Mouse (Mus musculus): ENCODE results near the gene Aph1a. TPM values are rescaled to one million over a fixed set of nuclear protein-coding genes. Genes with fewer than 3 reads are reported as not detected.

Gene Aph1a
- polyA plus RNA-seq, 1 experiment from 2014 or later: 36.6 TPM

- no peaks in the 10 kb centered on the region for H3K27me3 ChIP-seq (replicated peaks; ENCODE audit: control insufficient read depth, insufficient read depth, low read length)
- peaks cover 25% of the 10 kb centered on the region for H3K36me3 ChIP-seq (ENCODE audit: control insufficient read depth, insufficient read depth, low read length)
- H3K27ac ChIP-seq (replicated peaks; ENCODE audit: low read depth, low read length): no peak overlapping the region; the same call in 1 of the 2 replicates
- peak overlapping the region; percentile 88 for H3K9ac ChIP-seq (ENCODE audit: low read depth, low read length)
- peak overlapping the region; percentile 75 for H3K4me2 ChIP-seq (ENCODE audit: low read depth, low read length)
- ATAC-seq (ENCODE audit: low read depth) (no peak), DNase-seq (ENCODE audit: low spot score) (no peak)
- H3K4me1 ChIP-seq (ENCODE audit: control insufficient read depth, insufficient read depth, low read length): peaks cover 5% of the 10 kb centered on the region
- peak overlapping the region; percentile 74 for H3K4me3 ChIP-seq (ENCODE audit: low read depth, low read length)
- no peaks in the 10 kb centered on the region for H3K9me3 ChIP-seq (ENCODE audit: control insufficient read depth, low read length)
- 79% methylated on average over 7 of the region's 7 CpGs for WGBS
Measured at GRCm38 (mm10) chr3:95872048-95872447, 21.7 kb upstream of the Aph1a start.

GRCm38 (mm10) chr3:95879063-95879462 is 14.7 kb upstream of the Aph1a start:
- H3K4me1 ChIP-seq (ENCODE audit: control insufficient read depth, insufficient read depth, low read length): peaks cover 11% of the 10 kb centered on the region; the same call in 1 of the 2 replicates
- 89% methylated on average over 4 of the region's 4 CpGs for WGBS
- no peaks in the 10 kb centered on the region for H3K36me3 ChIP-seq (ENCODE audit: control insufficient read depth, insufficient read depth, low read length)
- no peak overlapping the region for H3K4me2 ChIP-seq (ENCODE audit: low read depth, low read length)
- H3K27ac ChIP-seq (replicated peaks; ENCODE audit: low read depth, low read length): no peak overlapping the region
- H3K27me3 ChIP-seq (replicated peaks; ENCODE audit: control insufficient read depth, insufficient read depth, low read length): no peaks in the 10 kb centered on the region
- DNase-seq (ENCODE audit: low spot score) (no peak), ATAC-seq (ENCODE audit: low read depth) (no peak)
- H3K9ac ChIP-seq (ENCODE audit: low read depth, low read length): no peak overlapping the region
- H3K4me3 ChIP-seq (ENCODE audit: low read depth, low read length): no peak overlapping the region
- no peaks in the 10 kb centered on the region for H3K9me3 ChIP-seq (ENCODE audit: control insufficient read depth, low read length)

DNA sequence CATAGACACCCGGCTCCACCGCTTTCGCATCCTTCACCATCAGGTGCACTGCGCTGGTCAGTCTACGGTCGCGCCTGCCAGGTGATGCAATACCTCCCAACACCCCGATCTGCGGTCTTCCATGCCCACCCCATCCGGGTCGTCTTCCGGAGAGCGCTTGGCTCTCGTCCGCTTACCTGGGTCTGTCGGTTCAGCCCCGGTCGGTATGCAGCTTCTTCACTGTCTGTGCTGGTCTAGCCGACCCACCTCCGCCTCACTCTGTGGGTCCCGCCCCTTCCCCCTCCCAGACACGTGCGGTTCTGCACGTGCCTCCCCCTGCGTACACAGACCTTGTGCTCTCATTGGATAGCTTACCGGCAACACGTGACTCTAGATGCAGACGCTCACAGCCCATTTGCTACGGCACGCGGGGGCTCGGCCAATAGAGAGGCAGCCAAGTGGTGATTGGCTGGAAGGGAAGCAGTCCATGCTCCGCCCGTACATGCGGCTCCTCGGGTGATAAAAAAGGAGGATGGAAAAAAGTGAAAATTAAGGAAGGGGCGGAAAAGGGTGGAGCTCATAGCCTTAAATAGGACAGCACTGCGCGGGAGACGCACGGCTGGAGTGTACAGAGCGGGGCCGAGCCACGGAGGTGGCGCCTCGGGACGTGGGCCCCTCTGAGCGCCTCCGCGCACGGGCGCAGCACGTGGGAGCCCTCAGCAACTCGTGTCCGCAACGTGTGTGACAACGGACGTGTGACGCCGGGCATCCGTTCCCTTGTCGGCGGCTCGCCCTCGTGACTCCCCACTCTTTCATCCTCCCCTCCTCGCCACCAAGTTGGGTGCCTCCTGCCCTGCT is 11.6 kb upstream of the Aph1a start, which contains the start of gene Ciart:
Gene Ciart, minus strand, starts transcription at position 273 of the 837 bp plus-strand sequence.
- Histone ChIP-seq H3K9me3 (ENCODE audit: control insufficient read depth, low read length) (no peaks in the 10 kb centered on the region), H3K27me3 (replicated peaks; ENCODE audit: control insufficient read depth, insufficient read depth, low read length) (no peaks in the 10 kb centered on the region), H3K36me3 (ENCODE audit: control insufficient read depth, insufficient read depth, low read length) (no peaks in the 10 kb centered on the region), H3K9ac (ENCODE audit: low read depth, low read length) (peak within 1 kb of the TSS; percentile 56), H3K4me3 (ENCODE audit: low read depth, low read length) (peak within 1 kb of the TSS; percentile 49), H3K4me1 (ENCODE audit: control insufficient read depth, insufficient read depth, low read length) (peaks cover 11% of the 10 kb centered on the region; the same call in 1 of the 2 replicates), H3K4me2 (ENCODE audit: low read depth, low read length) (peak within 1 kb of the TSS; percentile 93), H3K27ac (replicated peaks; ENCODE audit: low read depth, low read length) (peak within 1 kb of the TSS; percentile 44)
- peak; percentile 99 for DNase-seq (ENCODE audit: low spot score)
- peak; percentile 99 for ATAC-seq (ENCODE audit: low read depth)
- WGBS: under 1% methylated on average over 42 of the region's 66 CpGs

- WGBS: 2% methylated on average over 23 of the region's 24 CpGs
- Histone ChIP-seq H3K36me3 (ENCODE audit: control insufficient read depth, insufficient read depth, low read length) (no peaks in the 10 kb centered on the region), H3K27me3 (replicated peaks; ENCODE audit: control insufficient read depth, insufficient read depth, low read length) (no peaks in the 10 kb centered on the region), H3K4me3 (ENCODE audit: low read depth, low read length) (peak overlapping the region; percentile 49), H3K4me2 (ENCODE audit: low read depth, low read length) (peak overlapping the region; percentile 93), H3K27ac (replicated peaks; ENCODE audit: low read depth, low read length) (peak overlapping the region; percentile 44; the same call in 1 of the 2 replicates), H3K9ac (ENCODE audit: low read depth, low read length) (peak overlapping the region; percentile 53), H3K4me1 (ENCODE audit: control insufficient read depth, insufficient read depth, low read length) (peaks cover 11% of the 10 kb centered on the region; the same call in 1 of the 2 replicates), H3K9me3 (ENCODE audit: control insufficient read depth, low read length) (no peaks in the 10 kb centered on the region)
- DNase-seq (ENCODE audit: low spot score): peak; percentile 83
- ATAC-seq (ENCODE audit: low read depth): no peak
Measured at GRCm38 (mm10) chr3:95882816-95883425, 10.8 kb upstream of the Aph1a start.

- 69% methylated on average over 5 of the region's 5 CpGs for WGBS
Measured at GRCm38 (mm10) chr3:95884400-95884799, 9.4 kb upstream of the Aph1a start.

DNA sequence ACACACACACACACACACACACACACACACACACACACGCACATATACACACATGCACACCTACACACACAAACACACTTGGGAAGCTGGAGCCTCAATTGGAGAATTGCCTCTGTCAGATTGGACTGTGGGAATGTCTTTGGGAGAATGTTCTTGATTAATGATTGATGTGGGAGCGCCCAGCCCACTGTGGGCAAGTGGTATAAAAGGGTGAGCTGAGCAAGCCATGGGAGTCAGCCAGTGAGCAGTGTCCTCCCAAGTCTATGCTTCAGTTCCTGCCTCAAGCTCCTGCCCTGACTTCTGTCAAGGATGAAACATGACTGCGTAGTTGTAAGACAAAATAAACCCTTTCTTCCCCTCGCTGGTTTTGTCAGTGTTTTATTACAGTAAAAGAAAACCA is 6.2 kb upstream of the Aph1a start:
- peaks cover 14% of the 10 kb centered on the region; the same call in 1 of the 2 replicates for H3K4me1 ChIP-seq (ENCODE audit: control insufficient read depth, insufficient read depth, low read length)
- no peak for ATAC-seq (ENCODE audit: low read depth)
- WGBS: 71% methylated on average over 4 of the region's 4 CpGs
- H3K36me3 ChIP-seq (ENCODE audit: control insufficient read depth, insufficient read depth, low read length): no peaks in the 10 kb centered on the region
- no peaks in the 10 kb centered on the region for H3K9me3 ChIP-seq (ENCODE audit: control insufficient read depth, low read length)
- H3K27me3 ChIP-seq (replicated peaks; ENCODE audit: control insufficient read depth, insufficient read depth, low read length): no peaks in the 10 kb centered on the region
- H3K4me3 ChIP-seq (ENCODE audit: low read depth, low read length): no peak overlapping the region
- no peak overlapping the region for H3K27ac ChIP-seq (replicated peaks; ENCODE audit: low read depth, low read length)
- no peak overlapping the region for H3K4me2 ChIP-seq (ENCODE audit: low read depth, low read length)
- H3K9ac ChIP-seq (ENCODE audit: low read depth, low read length): no peak overlapping the region; the same call in 1 of the 2 replicates
- no peak for DNase-seq (ENCODE audit: low spot score)

More at GRCm38 (mm10) chr3:95884400-95884799, 9.4 kb upstream of the Aph1a start:
- H3K9ac ChIP-seq (ENCODE audit: low read depth, low read length): no peak overlapping the region
- H3K27me3 ChIP-seq (replicated peaks; ENCODE audit: control insufficient read depth, insufficient read depth, low read length): no peaks in the 10 kb centered on the region
- DNase-seq (ENCODE audit: low spot score) (no peak), ATAC-seq (ENCODE audit: low read depth) (no peak)
- H3K36me3 ChIP-seq (ENCODE audit: control insufficient read depth, insufficient read depth, low read length): no peaks in the 10 kb centered on the region
- no peaks in the 10 kb centered on the region for H3K9me3 ChIP-seq (ENCODE audit: control insufficient read depth, low read length)
- no peak overlapping the region for H3K27ac ChIP-seq (replicated peaks; ENCODE audit: low read depth, low read length)
- no peak overlapping the region for H3K4me2 ChIP-seq (ENCODE audit: low read depth, low read length)
- H3K4me3 ChIP-seq (ENCODE audit: low read depth, low read length): no peak overlapping the region
- peaks cover 11% of the 10 kb centered on the region; the same call in 1 of the 2 replicates for H3K4me1 ChIP-seq (ENCODE audit: control insufficient read depth, insufficient read depth, low read length)

- H3K36me3 ChIP-seq (ENCODE audit: control insufficient read depth, insufficient read depth, low read length): no peaks in the 10 kb centered on the region
- no peaks in the 10 kb centered on the region for H3K9me3 ChIP-seq (ENCODE audit: control insufficient read depth, low read length)
- H3K4me1 ChIP-seq (ENCODE audit: control insufficient read depth, insufficient read depth, low read length): peaks cover 9% of the 10 kb centered on the region; the same call in 1 of the 2 replicates
- DNase-seq (ENCODE audit: low spot score) (no peak), ATAC-seq (ENCODE audit: low read depth) (no peak)
- H3K9ac ChIP-seq (ENCODE audit: low read depth, low read length): no peak overlapping the region
- H3K27ac ChIP-seq (replicated peaks; ENCODE audit: low read depth, low read length): no peak overlapping the region; the same call in 1 of the 2 replicates
- 33% methylated on average over 3 of the region's 3 CpGs for WGBS
- no peak overlapping the region for H3K4me2 ChIP-seq (ENCODE audit: low read depth, low read length)
- no peaks in the 10 kb centered on the region for H3K27me3 ChIP-seq (replicated peaks; ENCODE audit: control insufficient read depth, insufficient read depth, low read length)
- no peak overlapping the region for H3K4me3 ChIP-seq (ENCODE audit: low read depth, low read length)
Measured at GRCm38 (mm10) chr3:95889664-95890063, 4.1 kb upstream of the Aph1a start.

- no peaks in the 10 kb centered on the region for H3K36me3 ChIP-seq (ENCODE audit: control insufficient read depth, insufficient read depth, low read length)
- H3K9me3 ChIP-seq (ENCODE audit: control insufficient read depth, low read length): no peaks in the 10 kb centered on the region
- H3K4me2 ChIP-seq (ENCODE audit: low read depth, low read length): peak within 1 kb of the TSS; percentile 42
- H3K27me3 ChIP-seq (replicated peaks; ENCODE audit: control insufficient read depth, insufficient read depth, low read length): no peaks in the 10 kb centered on the region
- peaks cover 13% of the 10 kb centered on the region; the same call in 1 of the 2 replicates for H3K4me1 ChIP-seq (ENCODE audit: control insufficient read depth, insufficient read depth, low read length)
- peak within 1 kb of the TSS; percentile 87 for H3K27ac ChIP-seq (replicated peaks; ENCODE audit: low read depth, low read length)
- WGBS: 27% methylated on average over 12 of the region's 12 CpGs
- peak within 1 kb of the TSS; percentile 19 for H3K4me3 ChIP-seq (ENCODE audit: low read depth, low read length)
- DNase-seq (ENCODE audit: low spot score) (peak; percentile 87), ATAC-seq (ENCODE audit: low read depth) (peak; percentile 31; the same call in 1 of the 2 replicates)
- peak within 1 kb of the TSS; percentile 43 for H3K9ac ChIP-seq (ENCODE audit: low read depth, low read length)
Measured at GRCm38 (mm10) chr3:95891211-95892065, 2.3 kb upstream of the Aph1a start, which contains the start of gene BC028528. Gene BC028528 (minus strand): TSS chr3:95892005.
